Mouse (Mus musculus) neural tube, embryonic 12.5 days (tissue): ENCODE measurements around the gene Smc3. TPM values are rescaled to one million over a fixed set of nuclear protein-coding genes. Genes with fewer than 3 reads are reported as not detected.

ENCODE experiments used
- ATAC-seq: fragments of 200-750 bp; cut with Nextera tagmentation; 2 replicates; pipeline ENCODE4 v1.8.0; 2017; ENCODE audit warnings: low read depth, mild to moderate bottlenecking, moderate TSS enrichment, moderate library complexity; ENCODE audit not compliant: low FRiP score
- H3K27ac ChIP-seq: fragments of 300-500 bp; sonication (generic); 2 replicates; pipeline ENCODE4 v1.5.1; 2016
- H3K27me3 ChIP-seq: fragments of 300-500 bp; sonication (generic); replicated peaks from 2 replicates; pipeline ENCODE4 v1.6.1; 2016; ENCODE audit warnings: mild to moderate bottlenecking
- H3K36me3 ChIP-seq: fragments of 300-500 bp; sonication (generic); 2 replicates; pipeline ENCODE4 v1.6.1; 2016; ENCODE audit warnings: mild to moderate bottlenecking
- H3K4me1 ChIP-seq: fragments of 300-500 bp; sonication (generic); 2 replicates; pipeline ENCODE4 v1.6.1; 2016
- H3K4me2 ChIP-seq: fragments of 300-500 bp; sonication (generic); replicated peaks from 2 replicates; pipeline ENCODE4 v1.6.1; 2016; ENCODE audit warnings: mild to moderate bottlenecking
- H3K4me3 ChIP-seq: fragments of 300-500 bp; sonication (generic); 2 replicates; pipeline ENCODE4 v1.5.1; 2016
- H3K9ac ChIP-seq: fragments of 300-500 bp; sonication (generic); 2 replicates; pipeline ENCODE4 v1.6.1; 2016; ENCODE audit warnings: mild to moderate bottlenecking
- H3K9me3 ChIP-seq: fragments of 300-500 bp; sonication (generic); 2 replicates; pipeline ENCODE4 v1.6.1; 2016; ENCODE audit warnings: mild to moderate bottlenecking
- WGBS: fragments of 180-500 bp; shearing (Covaris S2); methylation state at CpG from one replicate; pipeline ENCODE4 v1.1.7; 2016; 5-methylcytosine and 5-hydroxymethylcytosine counted together
- polyA plus RNA-seq: library from polyadenylated mRNA; unstranded; fragments of >200 nt; fragmentation: Nextera tagmentation; extraction: Ambion mirVana; gene quantifications from 2 replicates; pipeline ENCODE4 v1.2.1, GENCODE M21; 2016

The Smc3 gene
- polyA plus RNA-seq, 1 experiment from 2014 or later: 75.8 TPM

GRCm38 (mm10) chr19:53568553-53568952, 31.6 kb upstream of the Smc3 start:
- no peak overlapping the region for H3K4me3 ChIP-seq
- H3K4me1 ChIP-seq: no peaks in the 10 kb centered on the region
- H3K9ac ChIP-seq: no peak overlapping the region
- H3K27ac ChIP-seq: no peak overlapping the region
- H3K36me3 ChIP-seq: no peaks in the 10 kb centered on the region
- WGBS: 77% methylated on average over 3 of the region's 3 CpGs
- H3K9me3 ChIP-seq: no peaks in the 10 kb centered on the region
- no peaks in the 10 kb centered on the region for H3K27me3 ChIP-seq
- no peak overlapping the region for H3K4me2 ChIP-seq
- no peak for ATAC-seq

DNA sequence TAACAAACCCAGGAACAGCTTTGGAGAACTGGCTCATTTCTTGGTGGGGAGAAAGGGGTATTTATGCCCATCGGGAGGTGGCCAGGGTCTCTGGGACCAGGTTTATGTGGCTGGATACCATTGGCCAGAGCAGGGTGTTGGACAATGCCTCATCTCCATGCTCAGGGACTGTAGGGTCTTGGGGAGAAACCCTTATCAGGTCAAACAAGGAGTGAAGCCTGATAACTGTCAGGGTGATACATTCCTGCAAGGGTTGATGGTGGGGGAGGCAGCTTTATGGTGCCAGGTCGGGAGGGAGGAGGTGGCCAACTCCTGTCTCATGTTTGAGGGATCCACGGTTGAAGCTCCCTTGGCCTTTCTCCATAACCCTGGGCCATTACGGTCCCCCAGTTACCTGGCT, 29.1 kb upstream of the Smc3 start:
- H3K9me3 ChIP-seq: no peaks in the 10 kb centered on the region

GRCm38 (mm10) chr19:53571501-53572428, 28.4 kb upstream of the Smc3 start:
- Histone ChIP-seq H3K27ac (no peak overlapping the region), H3K27me3 (no peaks in the 10 kb centered on the region), H3K9me3 (no peaks in the 10 kb centered on the region), H3K4me1 (no peaks in the 10 kb centered on the region), H3K9ac (no peak overlapping the region), H3K4me2 (no peak overlapping the region), H3K36me3 (no peaks in the 10 kb centered on the region), H3K4me3 (no peak overlapping the region)
- 83% methylated on average over 18 of the region's 18 CpGs for WGBS
- ATAC-seq: no peak

More for the DNA sequence above, 29.1 kb upstream of the Smc3 start:
- Histone ChIP-seq H3K4me1 (no peaks in the 10 kb centered on the region), H3K27me3 (no peaks in the 10 kb centered on the region), H3K4me2 (no peak overlapping the region), H3K9ac (no peak overlapping the region), H3K27ac (no peak overlapping the region), H3K4me3 (no peak overlapping the region), H3K36me3 (no peaks in the 10 kb centered on the region)
- 89% methylated on average over 4 of the region's 4 CpGs for WGBS
- ATAC-seq: no peak

GRCm38 (mm10) chr19:53572607-53573006, 27.6 kb upstream of the Smc3 start:
- Histone ChIP-seq H3K4me1 (no peaks in the 10 kb centered on the region), H3K27ac (no peak overlapping the region), H3K27me3 (no peaks in the 10 kb centered on the region), H3K4me3 (no peak overlapping the region), H3K36me3 (no peaks in the 10 kb centered on the region), H3K4me2 (no peak overlapping the region), H3K9me3 (no peaks in the 10 kb centered on the region), H3K9ac (no peak overlapping the region)
- WGBS: 94% methylated on average over 12 of the region's 12 CpGs
- ATAC-seq: no peak

GRCm38 (mm10) chr19:53573151-53573550, 27.0 kb upstream of the Smc3 start:
- H3K9ac ChIP-seq: no peak overlapping the region
- WGBS: 93% methylated on average over 3 of the region's 3 CpGs
- no peak overlapping the region for H3K27ac ChIP-seq
- no peaks in the 10 kb centered on the region for H3K4me1 ChIP-seq
- H3K4me3 ChIP-seq: no peak overlapping the region
- no peak overlapping the region for H3K4me2 ChIP-seq
- H3K9me3 ChIP-seq: no peaks in the 10 kb centered on the region
- no peaks in the 10 kb centered on the region for H3K27me3 ChIP-seq
- no peak for ATAC-seq
- no peaks in the 10 kb centered on the region for H3K36me3 ChIP-seq

GRCm38 (mm10) chr19:53574131-53574530, 26.1 kb upstream of the Smc3 start:
- Histone ChIP-seq H3K36me3 (no peaks in the 10 kb centered on the region), H3K27ac (no peak overlapping the region), H3K9me3 (no peaks in the 10 kb centered on the region), H3K4me3 (no peak overlapping the region), H3K9ac (no peak overlapping the region), H3K27me3 (no peaks in the 10 kb centered on the region), H3K4me1 (no peaks in the 10 kb centered on the region), H3K4me2 (no peak overlapping the region)
- WGBS: 55% methylated on average over 8 of the region's 8 CpGs
- no peak for ATAC-seq

- 89% methylated on average over 7 of the region's 7 CpGs for whole genome bisulfite sequencing
Observed at GRCm38 (mm10) chr19:53574546-53574945, 25.7 kb upstream of the Smc3 start.

DNA sequence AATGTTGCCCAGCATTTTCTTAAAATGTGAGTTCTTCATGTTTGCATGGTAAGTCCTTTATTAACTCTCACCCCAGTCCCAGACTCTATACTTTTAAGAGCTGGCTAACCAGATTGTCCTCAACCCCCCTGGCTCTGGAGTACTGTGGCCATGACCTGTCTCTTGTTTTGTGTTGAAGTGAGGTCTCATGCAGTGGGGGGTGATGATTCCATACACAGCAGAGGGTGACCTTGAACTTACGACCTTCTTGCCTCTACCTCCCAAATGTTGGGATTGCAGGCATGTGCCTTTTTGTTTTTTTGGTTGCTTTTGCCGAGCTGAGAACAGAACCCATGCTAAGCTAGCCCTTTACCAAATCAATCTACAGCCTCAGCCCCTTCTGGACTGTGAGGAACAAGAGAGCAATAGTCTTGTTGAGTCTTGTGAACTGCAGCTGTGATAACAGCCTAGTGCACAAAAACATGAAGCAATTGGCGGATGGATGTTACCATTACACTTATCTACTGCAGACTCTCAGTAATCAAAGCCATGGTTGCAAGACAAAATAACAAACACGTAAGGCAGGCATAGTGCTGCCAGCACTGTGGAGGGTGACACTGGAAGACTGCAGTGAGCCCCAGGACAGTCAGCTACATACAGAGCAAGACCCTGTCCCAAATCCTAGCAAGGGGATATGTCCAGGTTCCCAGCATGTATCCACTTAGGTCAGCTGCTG, 24.7 kb upstream of the Smc3 start:
- Histone ChIP-seq H3K9ac (no peak overlapping the region), H3K4me2 (no peak overlapping the region), H3K36me3 (no peaks in the 10 kb centered on the region), H3K27me3 (no peaks in the 10 kb centered on the region), H3K9me3 (no peaks in the 10 kb centered on the region), H3K4me1 (no peaks in the 10 kb centered on the region), H3K27ac (no peak overlapping the region), H3K4me3 (no peak overlapping the region)
- ATAC-seq: no peak
- 83% methylated on average over 4 of the region's 4 CpGs for WGBS

More at GRCm38 (mm10) chr19:53574546-53574945, 25.7 kb upstream of the Smc3 start:
- Histone ChIP-seq H3K27me3 (no peaks in the 10 kb centered on the region), H3K36me3 (no peaks in the 10 kb centered on the region), H3K27ac (no peak overlapping the region), H3K9ac (no peak overlapping the region), H3K4me2 (no peak overlapping the region), H3K4me3 (no peak overlapping the region), H3K9me3 (no peaks in the 10 kb centered on the region), H3K4me1 (no peaks in the 10 kb centered on the region)
- no peak for ATAC-seq

DNA sequence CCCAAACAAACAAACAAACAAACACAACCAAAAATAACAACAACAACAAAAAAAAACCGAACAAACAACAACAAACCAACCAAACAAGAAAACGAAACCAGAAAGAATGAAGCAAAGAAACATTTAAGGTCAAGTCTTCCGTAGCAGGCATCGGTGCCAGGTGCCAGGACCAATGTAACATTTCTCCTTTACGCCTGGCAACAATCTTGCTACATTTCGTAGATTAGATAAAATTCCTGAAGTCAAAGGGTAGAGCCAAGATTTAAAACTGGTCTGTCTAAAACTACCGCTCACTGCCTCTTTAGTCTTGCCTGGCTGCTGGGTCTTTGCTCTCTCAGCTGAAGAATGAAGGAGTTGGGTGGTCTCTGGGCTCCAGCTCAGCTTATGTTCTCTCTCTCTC, 24.1 kb upstream of the Smc3 start:
- H3K27me3 ChIP-seq: no peaks in the 10 kb centered on the region
- H3K27ac ChIP-seq: no peak overlapping the region
- H3K4me3 ChIP-seq: no peak overlapping the region
- no peak for ATAC-seq
- H3K4me2 ChIP-seq: no peak overlapping the region
- H3K36me3 ChIP-seq: no peaks in the 10 kb centered on the region
- H3K4me1 ChIP-seq: no peaks in the 10 kb centered on the region
- H3K9me3 ChIP-seq: no peaks in the 10 kb centered on the region
- no peak overlapping the region for H3K9ac ChIP-seq
- 91% methylated on average over 7 of the region's 7 CpGs for WGBS

DNA sequence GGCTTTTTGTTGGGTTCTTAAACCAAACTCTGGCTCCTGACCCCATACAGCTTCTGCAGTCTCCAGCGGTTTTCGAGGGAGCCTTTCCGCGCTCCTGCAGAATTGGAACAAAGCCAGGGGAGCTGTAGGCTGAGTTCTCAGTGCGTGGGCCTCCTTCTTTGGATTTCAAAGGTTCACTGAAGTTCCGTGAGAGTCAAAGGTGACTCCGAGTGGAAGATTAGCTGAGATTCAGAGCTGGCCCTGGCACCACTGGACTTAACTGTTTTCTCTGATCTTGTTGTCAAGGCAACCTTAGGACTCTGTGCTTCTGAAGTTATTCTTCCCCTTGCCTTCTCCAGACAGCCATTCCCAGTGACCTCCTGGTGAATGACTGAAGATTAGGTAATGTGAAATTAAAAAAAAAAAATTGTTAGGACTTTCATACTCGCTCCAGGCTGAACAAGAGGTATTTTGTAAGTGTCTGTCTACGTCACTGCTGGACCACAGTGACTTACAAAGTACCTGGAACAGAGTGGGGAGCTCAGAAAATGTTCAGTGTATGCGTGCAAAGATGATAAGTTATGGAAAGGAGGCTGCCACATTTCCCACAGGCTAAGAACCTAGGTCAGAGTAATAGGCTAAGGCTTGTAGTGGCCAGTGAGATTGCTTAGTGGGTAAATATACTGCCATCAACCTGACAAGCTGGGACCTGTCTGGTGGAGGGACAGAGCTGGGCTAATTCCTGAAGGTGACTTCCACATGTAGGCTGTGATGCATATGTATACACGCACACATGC, 23.0 kb upstream of the Smc3 start:
- Histone ChIP-seq H3K9me3 (no peaks in the 10 kb centered on the region), H3K4me1 (no peaks in the 10 kb centered on the region), H3K4me3 (no peak overlapping the region), H3K4me2 (no peak overlapping the region), H3K9ac (no peak overlapping the region), H3K36me3 (no peaks in the 10 kb centered on the region), H3K27ac (no peak overlapping the region), H3K27me3 (no peaks in the 10 kb centered on the region)
- ATAC-seq: no peak
- WGBS: 68% methylated on average over 11 of the region's 11 CpGs

DNA sequence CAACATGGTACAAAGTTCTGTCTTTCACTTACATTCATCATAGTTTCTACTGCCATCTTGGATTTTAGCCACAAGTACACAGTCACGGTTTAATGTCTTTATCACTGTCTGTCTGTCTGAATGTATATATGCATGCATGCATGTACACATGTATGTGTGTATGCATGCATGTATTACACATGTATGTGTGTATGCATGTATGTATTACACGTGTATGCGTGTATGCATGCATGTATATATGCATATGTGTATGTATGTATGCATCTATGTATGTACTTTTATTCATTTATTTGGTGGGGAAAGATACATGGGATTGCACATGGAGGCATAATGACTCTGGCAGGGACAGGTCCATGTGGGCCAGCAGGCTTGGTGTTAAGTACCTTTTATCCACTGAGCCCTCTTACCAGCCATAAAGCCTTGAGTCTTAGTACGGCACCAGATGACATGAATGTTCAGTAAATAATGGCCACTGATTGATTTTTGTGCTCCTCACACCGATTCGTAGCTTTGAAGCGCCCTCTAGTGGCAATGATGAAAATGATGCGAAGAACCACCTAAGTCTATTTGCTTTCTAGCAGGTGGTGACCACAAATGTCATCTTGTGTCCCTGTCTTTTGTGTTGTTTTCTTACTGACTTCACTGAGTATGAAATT, 21.5 kb upstream of the Smc3 start:
- Histone ChIP-seq H3K9ac (no peak overlapping the region), H3K4me2 (no peak overlapping the region), H3K4me1 (no peaks in the 10 kb centered on the region), H3K27ac (no peak overlapping the region), H3K4me3 (no peak overlapping the region), H3K9me3 (peaks cover under 1% of the 10 kb centered on the region; the same call in 1 of the 2 replicates), H3K36me3 (no peaks in the 10 kb centered on the region), H3K27me3 (no peaks in the 10 kb centered on the region)
- WGBS: 13% methylated on average over 8 of the region's 8 CpGs
- ATAC-seq: peak; percentile 44; the same call in 1 of the 2 replicates
